Mouse (Mus musculus) heart, embryonic 14.5 days (tissue): Measurements from ENCODE around the gene Cfc1. TPM values are rescaled to one million over a fixed set of nuclear protein-coding genes. Genes with fewer than 3 reads are reported as not detected.
"Not testable (repeated sequence)": the region's sequence is repeated elsewhere in the genome, so short reads cannot be mapped to it uniquely, and the experiment has no call there.

Source experiments
- ATAC-seq: fragments of 200-750 bp; cut with Nextera tagmentation; 2 replicates; pipeline ENCODE4 v1.8.0; 2017; ENCODE audit warnings: low read depth, moderate TSS enrichment; ENCODE audit not compliant: insufficient number of reproducible peaks, insufficient read depth, low FRiP score
- H3K27ac ChIP-seq, 2 experiments: fragments of 200-500 bp in 1 of 2; fragments of 300-500 bp in 1 of 2; sonication (generic) in 1 of 2; replicated peaks in 1 of 2; 2 replicates each; pipeline ENCODE4 v1.5.1; 2012 to 2014; ENCODE audit warnings: low read depth in 2 of 2, low read length in 2 of 2, control low read depth in 1 of 2, mild to moderate bottlenecking in 1 of 2, mixed read lengths in 1 of 2; ENCODE audit not compliant: control insufficient read depth in 1 of 2, insufficient read depth in 1 of 2
- H3K27me3 ChIP-seq: fragments of 300-500 bp; sonication (generic); 2 replicates; pipeline ENCODE4 v1.6.1; 2014; ENCODE audit warnings: mild to moderate bottlenecking, low read length, control low read depth; ENCODE audit not compliant: control insufficient read depth, insufficient read depth
- H3K36me3 ChIP-seq: fragments of 300-500 bp; sonication (generic); 2 replicates; pipeline ENCODE4 v1.6.1; 2014; ENCODE audit warnings: mild to moderate bottlenecking, control low read depth, low read length, mixed read lengths; ENCODE audit not compliant: control insufficient read depth, insufficient read depth
- H3K4me1 ChIP-seq, 2 experiments: fragments of 200-500 bp in 1 of 2; fragments of 300-500 bp in 1 of 2; sonication (generic) in 1 of 2; 2 replicates each; pipeline ENCODE4 v1.6.1; 2012 to 2014; ENCODE audit warnings: low read length in 2 of 2, control low read depth in 1 of 2, mixed read lengths in 1 of 2; ENCODE audit not compliant: control insufficient read depth in 2 of 2, insufficient read depth in 2 of 2
- H3K4me2 ChIP-seq: fragments of 300-500 bp; sonication (generic); 2 replicates; pipeline ENCODE4 v1.6.1; 2014; ENCODE audit warnings: mild to moderate bottlenecking, low read length
- H3K4me3 ChIP-seq, 2 experiments: fragments of 200-500 bp in 1 of 2; fragments of 300-500 bp in 1 of 2; sonication (generic) in 1 of 2; 2 replicates each; pipeline ENCODE4 v1.5.1; 2012 to 2014; ENCODE audit warnings: low read length in 2 of 2, mild to moderate bottlenecking in 2 of 2, control low read depth in 1 of 2, low read depth in 1 of 2, moderate library complexity in 1 of 2; ENCODE audit not compliant: control insufficient read depth in 1 of 2, insufficient read depth in 1 of 2
- H3K9ac ChIP-seq: fragments of 300-500 bp; sonication (generic); 2 replicates; pipeline ENCODE4 v1.6.1; 2014; ENCODE audit warnings: mild to moderate bottlenecking, low read length
- H3K9me3 ChIP-seq: fragments of 300-500 bp; sonication (generic); 2 replicates; pipeline ENCODE4 v1.6.1; 2016; ENCODE audit warnings: low read length, control low read depth; ENCODE audit not compliant: control insufficient read depth
- WGBS: fragments of 180-500 bp; shearing (Covaris S2); extraction: QIAGEN DNeasy Blood & Tissue Kit; methylation state at CpG from one replicate; pipeline ENCODE4 v1.1.7; 2014; 5-methylcytosine and 5-hydroxymethylcytosine counted together
- polyA plus RNA-seq: library from polyadenylated mRNA; unstranded; fragments of >200 nt; fragmentation: Nextera tagmentation; extraction: Ambion mirVana; gene quantifications from 2 replicates; pipeline ENCODE4 v1.2.1, GENCODE M21; 2014

Gene Cfc1
- polyA plus RNA-seq, 1 experiment from 2014 or later, result not detected

GRCm38 (mm10) chr1:34522205-34522849, 13.1 kb upstream of the Cfc1 start:
- ATAC-seq, result no peak
- whole genome bisulfite sequencing, result 18% methylated on average over 6 of the region's 6 CpGs

GRCm38 (mm10) chr1:34522850-34523244, 12.6 kb upstream of the Cfc1 start:
- Histone ChIP-seq H3K4me2 (peak overlapping the region; percentile 8; the same call in 1 of the 2 replicates), H3K4me1 (peaks cover 7 to 18% of the 10 kb centered on the region in 2 experiments), H3K36me3 (no peaks in the 10 kb centered on the region), H3K27ac (no peak overlapping the region), H3K27me3 (no peaks in the 10 kb centered on the region), H3K9ac (no peak overlapping the region), H3K4me3 (no peak overlapping the region), H3K9me3 (no peaks in the 10 kb centered on the region)
- 24% methylated on average over 3 of the region's 3 CpGs for WGBS
- peak; percentile 17; the same call in 1 of the 2 replicates for ATAC-seq

More at GRCm38 (mm10) chr1:34522205-34522849, 13.1 kb upstream of the Cfc1 start:
- no peaks in the 10 kb centered on the region for H3K27me3 ChIP-seq
- no peaks in the 10 kb centered on the region for H3K36me3 ChIP-seq
- peak overlapping the region; percentile 3 to 37; a peak in 1 of 4 replicates for H3K27ac ChIP-seq
- H3K9me3 ChIP-seq, result no peaks in the 10 kb centered on the region
- H3K4me1 ChIP-seq, result peaks cover 7 to 18% of the 10 kb centered on the region in 2 experiments
- peak overlapping the region; percentile 8 for H3K4me2 ChIP-seq
- no peak overlapping the region for H3K9ac ChIP-seq
- no peak overlapping the region for H3K4me3 ChIP-seq

GRCm38 (mm10) chr1:34523647-34524046, 11.8 kb upstream of the Cfc1 start:
- Histone ChIP-seq H3K4me1 (peaks cover 7 to 18% of the 10 kb centered on the region in 2 experiments), H3K9me3 (no peaks in the 10 kb centered on the region), H3K4me2 (no peak overlapping the region), H3K4me3 (no peak overlapping the region), H3K27ac (no peak overlapping the region), H3K36me3 (no peaks in the 10 kb centered on the region), H3K9ac (no peak overlapping the region), H3K27me3 (no peaks in the 10 kb centered on the region)
- ATAC-seq, result no peak
- WGBS, result 88% methylated on average over 3 of the region's 3 CpGs

GRCm38 (mm10) chr1:34534574-34534973, 874 bp upstream of the Cfc1 start:
- peaks cover 22% of the 10 kb centered on the region for H3K27me3 ChIP-seq
- not testable (repeated sequence) for H3K4me1 ChIP-seq, H3K4me2 ChIP-seq, H3K9me3 ChIP-seq, H3K27ac ChIP-seq, ATAC-seq, H3K4me3 ChIP-seq, H3K9ac ChIP-seq, H3K36me3 ChIP-seq
- WGBS, result 31% methylated on average over 3 of the region's 3 CpGs

GRCm38 (mm10) chr1:34536291-34536766, 881 bp downstream of the Cfc1 start:
- Histone ChIP-seq H3K4me3 (peak overlapping the region; percentile 0 to 20; a peak in 3 of 4 replicates), H3K36me3 (no peaks in the 10 kb centered on the region), H3K27me3 (peaks cover 22% of the 10 kb centered on the region), H3K9ac (0 out of 2 replicates have a peak overlapping the region, but pooled peaks have one; percentile 11), H3K27ac (no peak overlapping the region), H3K4me1 (peaks cover 2 to 4% of the 10 kb centered on the region in 2 experiments; a peak in 2 of 4 replicates), H3K9me3 (no peaks in the 10 kb centered on the region), H3K4me2 (peak overlapping the region; percentile 59)
- ATAC-seq, result no peak
- 3% methylated on average over 14 of the region's 14 CpGs for WGBS

- ATAC-seq, result no peak
- WGBS, result 11% methylated on average over 16 of the region's 16 CpGs
- peaks cover 2 to 4% of the 10 kb centered on the region in 2 experiments; a peak in 2 of 4 replicates for H3K4me1 ChIP-seq
- peak overlapping the region; percentile 59 for H3K4me2 ChIP-seq
- H3K9me3 ChIP-seq, result no peaks in the 10 kb centered on the region
- H3K27ac ChIP-seq, result no peak overlapping the region
- H3K4me3 ChIP-seq, result peak overlapping the region; percentile 0 to 20; a peak in 3 of 4 replicates
- H3K36me3 ChIP-seq, result no peaks in the 10 kb centered on the region
- 0 out of 2 replicates have a peak overlapping the region, but pooled peaks have one; percentile 11 for H3K9ac ChIP-seq
- H3K27me3 ChIP-seq, result peaks cover 22% of the 10 kb centered on the region
These were observed 1.5 kb downstream of the Cfc1 start for GRCm38 (mm10) chr1:34536767-34537485.

- H3K36me3 ChIP-seq, result no peaks in the 10 kb centered on the region
- 60% methylated on average over 1 of the region's 1 CpGs for WGBS
- no peaks in the 10 kb centered on the region for H3K27me3 ChIP-seq
- no peak overlapping the region for H3K4me2 ChIP-seq
- no peak overlapping the region for H3K27ac ChIP-seq
- H3K4me3 ChIP-seq, result no peak overlapping the region
- H3K9ac ChIP-seq, result no peak overlapping the region
- H3K4me1 ChIP-seq, result no peaks in the 10 kb centered on the region
- no peak for ATAC-seq
- H3K9me3 ChIP-seq, result 0 out of 2 replicates have a peak, but pooled peaks cover 2% of the 10 kb centered on the region
These were observed 11.6 kb downstream of the Cfc1 start for GRCm38 (mm10) chr1:34547074-34547473.
